Mouse (Mus musculus): ENCODE measurements around the gene 2010111I01Rik.

DNA sequence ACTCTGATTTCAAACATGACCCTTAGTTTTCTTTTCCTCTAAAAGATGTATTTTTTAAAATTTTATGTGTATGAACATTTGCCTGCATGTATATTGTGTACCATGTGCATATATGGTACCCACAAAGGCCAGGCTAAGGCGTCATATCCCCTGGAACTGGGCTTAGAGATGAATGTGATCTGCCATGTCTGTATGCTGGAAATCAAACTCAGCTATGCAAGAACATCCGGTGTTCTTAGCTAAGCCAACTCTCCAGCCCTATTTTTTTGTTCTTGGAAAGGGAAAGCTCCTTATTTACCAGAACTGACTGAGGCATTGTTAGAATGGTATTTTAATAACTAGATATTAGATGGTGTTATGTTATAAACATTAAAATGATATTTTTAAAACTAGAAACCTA is 75.2 kb downstream of the 2010111I01Rik start:
- TF ChIP-seq EP300 (IDR thresholded peaks at IDR 0.05; ENCODE audit: insufficient read depth, low read depth, low read length) (no peak), CTCF (IDR thresholded peaks at IDR 0.05) (no peak)

Data from heart, adult 2 months (tissue).